Mouse (Mus musculus): ENCODE results near the gene Yme1l1. TPM values are rescaled to one million over a fixed set of nuclear protein-coding genes. Genes with fewer than 3 reads are reported as not detected.

Gene Yme1l1
- total RNA-seq (2021), result 10 to 100 TPM; 67.8 to 70.5 TPM

- peak; percentile 94 to 95 for DNase-seq
- intact Hi-C loops (cut with DNase I), result loop anchor here (2.0 kb wide), 3 partner anchors 87 to 261 kb away; partner anchors contain the start of genes Abi1, Acbd5 and Pdss1
These were observed at the start of gene Yme1l1, which contains the start of gene Mastl for GRCm38 (mm10) chr2:23155777-23156607. Gene Yme1l1 (plus strand): TSS chr2:23156369. Gene Mastl (minus strand): TSS chr2:23156024.

- intact Hi-C loops (cut with DNase I), result no loop called here
- peak in 1 of 2 experiments; percentile 4 for DNase-seq
These were observed 36.6 kb upstream of the Yme1l1 start for GRCm38 (mm10) chr2:23119573-23119972.

- DNase-seq, result no peak
- intact Hi-C loops (cut with DNase I), result loop anchor here (2.0 kb wide), 1 partner anchor 114 kb away; the partner anchor contains the start of gene Abi1
These were observed 959 bp upstream of the Yme1l1 start for GRCm38 (mm10) chr2:23155199-23155621.

GRCm38 (mm10) chr2:23156608-23157081 is 476 bp downstream of the Yme1l1 start:
- intact Hi-C loops (cut with DNase I), result loop anchor here (2.0 kb wide), 2 partner anchors 88 to 262 kb away; partner anchors contain the start of genes Acbd5 and Pdss1
- no peak for DNase-seq

GRCm38 (mm10) chr2:23172305-23172704 is 16.1 kb downstream of the Yme1l1 start:
- DNase-seq, result no peak
- intact Hi-C loops (cut with DNase I), result no loop called here

- DNase-seq, result no peak
- intact Hi-C loops (cut with DNase I), result no loop called here
These were observed 38.2 kb downstream of the Yme1l1 start for GRCm38 (mm10) chr2:23194366-23194765.

GRCm38 (mm10) chr2:23201034-23201433 is 44.9 kb downstream of the Yme1l1 start:
- no peak for DNase-seq
- intact Hi-C loops (cut with DNase I), result no loop called here

- intact Hi-C loops (cut with DNase I), result no loop called here
- DNase-seq, result no peak
These were observed 46.9 kb downstream of the Yme1l1 start for GRCm38 (mm10) chr2:23202900-23203670.

GRCm38 (mm10) chr2:23207070-23207526 is 50.9 kb downstream of the Yme1l1 start, which contains the start of gene 4931423N10Rik:
Gene 4931423N10Rik (plus strand): TSS chr2:23207476.
- no peak for DNase-seq
- intact Hi-C loops (cut with DNase I), result no loop called here

GRCm38 (mm10) chr2:23213661-23214060 is 57.5 kb downstream of the Yme1l1 start:
- intact Hi-C loops (cut with DNase I), result no loop called here
- DNase-seq, result no peak

- intact Hi-C loops (cut with DNase I), result no loop called here
- no peak for DNase-seq
These were observed 69.0 kb downstream of the Yme1l1 start for GRCm38 (mm10) chr2:23225199-23225598.

GRCm38 (mm10) chr2:23228463-23228862 is 72.3 kb downstream of the Yme1l1 start:
- intact Hi-C loops (cut with DNase I), result no loop called here

GRCm38 (mm10) chr2:23234065-23234773 is 78.0 kb downstream of the Yme1l1 start:
- intact Hi-C loops (cut with DNase I), result no loop called here
- DNase-seq, result no peak

More at GRCm38 (mm10) chr2:23228463-23228862, 72.3 kb downstream of the Yme1l1 start:
- DNase-seq, result no peak

Other genes with a start within 250 kb of the Yme1l1 start
- gene Abi1, start 116.1 kb upstream of the Yme1l1 start, total RNA-seq (2021), result 10 to 100 TPM; 21.4 to 24.7 TPM
- gene Acbd5, start 88.2 kb upstream of the Yme1l1 start, total RNA-seq (2021), result 10 to 100 TPM; 24.8 to 25.4 TPM
- under 1 TPM; 0.51 to 0.69 TPM for gene Mastl, start 345 bp upstream of the Yme1l1 start, total RNA-seq (2021)
- gene 4931423N10Rik, start 51.1 kb downstream of the Yme1l1 start, total RNA-seq (2021), result not detected
- gene Nxph2, start 164.9 kb downstream of the Yme1l1 start, total RNA-seq (2021), result not detected